Mouse (Mus musculus): ENCODE results near the gene Trappc3.
"Not testable (repeated sequence)": the region's sequence is repeated elsewhere in the genome, so short reads cannot be mapped to it uniquely, and the experiment has no call there.

The Trappc3 gene

GRCm38 (mm10) chr4:126262119-126262807 is at the start of gene Trappc3:
Gene Trappc3 (plus strand): TSS chr4:126262325.
- peak; percentile 99 for DNase-seq (ENCODE audit: low read depth, low spot score)

GRCm38 (mm10) chr4:126217771-126218170 is 44.4 kb upstream of the Trappc3 start:
- DNase-seq (ENCODE audit: low read depth, low spot score): no peak

DNA sequence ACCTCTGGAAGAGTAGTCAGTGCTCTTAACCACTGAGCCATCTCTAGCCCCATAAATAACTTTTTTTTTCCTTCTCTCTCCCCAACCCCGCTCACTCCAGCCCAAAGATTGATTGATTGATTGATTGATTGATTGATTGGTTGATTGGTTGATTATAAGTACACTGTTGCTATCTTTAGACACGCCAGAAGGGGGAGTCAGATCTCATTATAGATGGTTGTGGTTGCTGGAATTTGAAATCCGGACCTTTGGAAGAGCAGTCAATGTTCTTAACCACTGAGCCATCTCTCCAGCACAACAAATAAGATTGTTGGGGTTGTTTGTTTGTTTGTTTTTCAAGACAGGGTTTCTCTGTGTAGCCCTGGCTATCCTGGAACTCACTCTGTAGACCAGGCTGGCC is 42.6 kb upstream of the Trappc3 start:
- not testable (repeated sequence) for DNase-seq (ENCODE audit: low read depth, low spot score)

DNA sequence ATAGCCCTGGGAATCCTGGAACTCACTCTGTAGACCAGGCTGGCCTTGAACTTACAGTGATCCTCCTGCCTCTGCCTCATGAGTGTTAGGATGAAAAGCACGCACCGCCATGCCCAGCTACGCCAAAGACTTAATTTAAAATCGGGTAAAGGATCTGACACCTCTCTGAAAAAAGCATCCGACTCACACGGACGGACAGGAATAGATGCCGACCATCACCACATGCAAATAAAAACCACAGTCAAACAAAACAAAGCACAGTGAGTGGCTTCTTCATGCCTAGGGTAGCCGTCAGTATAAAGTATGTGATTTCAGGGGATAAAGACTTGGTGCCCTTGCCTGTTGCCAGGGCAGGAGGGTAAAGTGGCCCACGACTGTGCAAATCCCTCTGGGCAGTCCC is 42.1 kb upstream of the Trappc3 start:
- DNase-seq (ENCODE audit: low read depth, low spot score): no peak

DNA sequence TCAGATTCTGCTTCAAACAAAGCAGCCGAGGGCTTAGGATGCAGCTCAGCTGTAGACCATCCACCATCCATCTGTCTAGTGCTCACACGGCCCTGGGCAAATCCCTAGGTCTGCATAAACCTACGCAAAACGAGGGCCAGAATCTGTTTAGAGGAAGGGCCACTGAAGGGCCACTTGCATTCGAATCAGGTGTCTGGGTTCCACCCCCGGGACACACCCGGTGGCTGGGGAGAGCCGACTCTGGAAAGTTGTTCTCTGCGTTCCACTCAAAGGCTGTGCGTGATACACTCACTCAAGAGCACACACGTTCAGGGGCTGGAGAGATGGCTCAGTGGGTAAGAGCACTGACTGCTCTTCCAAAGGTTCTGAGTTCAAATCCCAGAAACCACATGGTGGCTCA is 39.5 kb upstream of the Trappc3 start:
- DNase-seq (ENCODE audit: low read depth, low spot score): no peak

- DNase-seq (ENCODE audit: low read depth, low spot score): no peak
These were observed 35.5 kb upstream of the Trappc3 start for GRCm38 (mm10) chr4:126226640-126227039.

DNA sequence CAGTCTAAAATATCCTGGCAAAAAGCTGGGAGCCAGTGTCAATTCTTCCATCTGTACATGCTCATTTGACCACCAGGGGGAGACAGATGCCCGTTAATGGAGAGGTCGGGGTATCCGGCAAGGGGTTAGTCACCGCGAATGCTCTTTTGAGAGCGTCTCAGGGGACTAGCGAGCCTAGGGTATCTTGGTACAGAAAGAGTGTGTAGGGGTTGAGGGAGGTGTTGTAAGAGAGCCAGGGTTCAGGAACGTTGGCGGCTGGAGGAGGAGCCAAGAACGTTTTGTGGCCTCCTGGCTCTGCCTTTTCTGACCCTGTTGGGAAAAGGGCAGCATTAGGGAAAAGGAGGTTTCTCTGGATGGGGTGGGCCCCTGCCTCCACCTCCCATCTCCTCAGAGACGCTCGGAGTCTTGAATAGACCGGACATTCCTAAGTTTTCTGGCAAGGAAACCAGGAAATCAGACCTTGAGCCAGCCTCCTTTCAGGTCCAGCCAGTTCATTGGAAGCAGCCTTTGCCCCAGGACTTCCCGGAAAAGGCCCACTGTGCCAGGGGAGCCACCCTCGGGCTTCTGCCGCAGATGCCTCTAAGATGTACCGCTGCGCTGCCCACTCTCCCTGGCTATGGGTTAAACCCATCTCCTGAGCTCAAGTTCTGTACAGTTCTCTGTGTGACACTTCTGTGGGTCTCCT is 34.9 kb upstream of the Trappc3 start:
- peak; percentile 90 for DNase-seq (ENCODE audit: low read depth, low spot score)

- DNase-seq (ENCODE audit: low read depth, low spot score): no peak
These were observed 34.0 kb upstream of the Trappc3 start for GRCm38 (mm10) chr4:126228144-126228543.

- no peak for DNase-seq (ENCODE audit: low read depth, low spot score)
These were observed 32.2 kb upstream of the Trappc3 start for GRCm38 (mm10) chr4:126229900-126230299.

- DNase-seq (ENCODE audit: low read depth, low spot score): no peak
These were observed 28.3 kb upstream of the Trappc3 start for GRCm38 (mm10) chr4:126233676-126234308.

DNA sequence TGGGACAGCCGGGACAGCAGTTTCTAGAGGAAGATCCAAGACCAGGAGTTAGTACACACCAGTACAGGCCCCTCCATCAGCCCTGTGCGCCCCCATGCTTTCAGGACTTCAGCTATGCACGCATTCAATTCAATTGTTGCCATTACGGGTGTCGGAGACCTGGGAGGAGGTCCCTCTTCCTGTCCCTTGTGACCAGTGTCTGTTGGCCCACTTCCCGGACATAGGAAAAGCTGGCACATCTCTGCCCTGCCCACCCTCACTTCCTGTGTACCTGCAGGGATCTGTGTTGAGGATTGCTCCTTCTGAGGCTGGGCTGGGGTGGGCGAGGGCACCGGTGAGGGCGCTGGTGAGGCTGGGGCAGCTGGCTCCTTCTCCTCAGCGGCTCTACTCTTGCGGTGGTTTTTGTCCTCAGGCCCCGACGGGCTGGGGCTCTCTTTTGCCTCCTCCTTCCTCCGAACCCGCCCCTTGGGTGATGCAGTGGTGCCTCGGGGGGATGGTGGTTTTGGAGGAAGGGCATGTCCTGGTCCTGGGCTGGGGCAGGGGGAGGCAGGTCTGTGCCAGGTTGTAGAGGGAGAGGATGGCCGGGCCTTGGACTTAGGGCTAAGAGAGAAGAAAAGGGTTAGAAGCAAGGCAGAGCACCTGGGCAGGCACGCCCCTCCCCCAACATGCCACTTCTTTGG is 27.5 kb upstream of the Trappc3 start:
- DNase-seq (ENCODE audit: low read depth, low spot score): no peak

- no peak for DNase-seq (ENCODE audit: low read depth, low spot score)
These were observed 26.9 kb upstream of the Trappc3 start for GRCm38 (mm10) chr4:126235191-126235590.

- DNase-seq (ENCODE audit: low read depth, low spot score): no peak
These were observed 25.5 kb upstream of the Trappc3 start for GRCm38 (mm10) chr4:126236467-126237280.

DNA sequence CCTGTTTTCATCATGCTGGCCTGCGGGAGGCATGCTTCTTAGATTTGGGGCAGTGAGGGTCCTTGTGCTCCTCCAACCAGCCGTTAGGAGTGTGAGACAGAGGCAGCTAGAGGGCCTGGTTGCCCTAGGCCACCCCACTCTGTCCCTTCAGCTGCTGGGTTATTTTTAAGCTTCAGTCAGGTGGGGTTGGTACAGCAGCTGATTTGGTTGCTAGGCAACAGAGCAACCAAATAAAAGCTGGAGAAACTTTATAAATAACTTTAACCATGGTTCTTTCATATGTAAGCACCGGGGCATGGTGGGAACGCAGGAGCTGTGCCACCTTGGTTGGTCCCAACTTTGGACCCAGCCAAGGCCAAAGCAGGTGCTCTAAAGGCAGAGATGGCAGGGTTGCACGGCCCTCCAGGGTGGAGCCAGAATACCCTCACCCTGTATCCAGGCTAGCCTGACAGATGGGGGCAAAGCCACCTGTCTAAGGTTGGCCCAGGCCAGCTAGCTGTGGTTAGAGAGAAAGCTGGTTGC is 24.3 kb upstream of the Trappc3 start:
- DNase-seq (ENCODE audit: low read depth, low spot score): no peak

- no peak for DNase-seq (ENCODE audit: low read depth, low spot score)
These were observed 22.2 kb upstream of the Trappc3 start for GRCm38 (mm10) chr4:126239862-126240475.

GRCm38 (mm10) chr4:126241956-126242355 is 20.2 kb upstream of the Trappc3 start:
- no peak for DNase-seq (ENCODE audit: low read depth, low spot score)

- DNase-seq (ENCODE audit: low read depth, low spot score): no peak
These were observed 19.6 kb upstream of the Trappc3 start for GRCm38 (mm10) chr4:126242510-126242909.

GRCm38 (mm10) chr4:126246202-126246889 is 15.8 kb upstream of the Trappc3 start:
- no peak for DNase-seq (ENCODE audit: low read depth, low spot score)

DNA sequence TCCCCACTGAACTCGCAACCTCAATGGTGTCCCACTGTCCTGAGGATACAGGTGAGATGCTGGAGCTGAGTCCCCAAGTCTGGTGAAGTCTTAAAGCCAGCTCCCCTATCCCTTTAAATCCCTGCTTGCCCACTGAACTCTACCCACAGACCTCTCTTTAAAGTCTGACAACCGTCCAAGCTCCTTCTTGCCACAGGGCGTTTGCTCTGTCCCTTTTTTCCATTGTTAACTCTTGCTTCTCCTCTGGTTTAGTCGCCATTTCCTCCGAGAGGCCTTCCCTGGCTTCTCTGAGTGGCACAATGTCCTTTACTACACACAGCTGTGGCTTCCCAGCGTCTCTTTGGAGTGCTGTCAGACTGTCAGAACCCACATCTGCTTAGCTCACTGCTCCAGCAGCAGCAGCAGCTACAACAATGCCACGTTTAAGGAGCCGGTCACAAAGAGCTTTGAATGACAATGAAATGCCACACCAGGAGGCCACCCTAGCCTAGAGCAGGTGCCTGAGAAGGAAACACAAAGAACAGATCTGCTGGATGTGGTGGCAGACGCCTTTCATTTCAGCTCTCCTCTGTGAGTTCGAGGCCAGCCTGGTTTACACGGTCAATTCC is 13.8 kb upstream of the Trappc3 start:
- no peak for DNase-seq (ENCODE audit: low read depth, low spot score)

GRCm38 (mm10) chr4:126250659-126251058 is 11.5 kb upstream of the Trappc3 start:
- no peak for DNase-seq (ENCODE audit: low read depth, low spot score)

All from forelimb bud, embryonic 11.5 days (tissue).